Mouse (Mus musculus) MEL (cell line): ENCODE data around the gene Tifab. TPM values are rescaled to one million over a fixed set of nuclear protein-coding genes. Genes with fewer than 3 reads are reported as not detected.

ENCODE experiments used
- DNase-seq: peaks from one replicate; pipeline ENCODE4 v3.0.0; 2011; ENCODE audit warnings: low read depth, low spot score
- H3K27ac ChIP-seq: 2 replicates; pipeline ENCODE4 v1.5.1; 2012; ENCODE audit warnings: low read depth, mild to moderate bottlenecking, control low read depth, low read length, moderate library complexity; ENCODE audit not compliant: control insufficient read depth
- H3K27me3 ChIP-seq, 2 experiments: fragments of 150-350 bp in 1 of 2; sonication (generic) in 1 of 2; 2 replicates each; pipeline ENCODE4 v1.6.1; 2012; ENCODE audit warnings: low read length in 2 of 2, mild to moderate bottlenecking in 2 of 2, improper control_type of control experiment in 1 of 2, moderate library complexity in 1 of 2; ENCODE audit not compliant: insufficient read depth in 2 of 2, control insufficient read depth in 1 of 2
- H3K36me3 ChIP-seq, 2 experiments: 2 replicates each; pipeline ENCODE4 v1.6.1; 2012 to 2014; ENCODE audit warnings: low read length in 2 of 2, improper control_type of control experiment in 1 of 2, inconsistent platforms in 1 of 2, mild to moderate bottlenecking in 1 of 2; ENCODE audit not compliant: insufficient read depth in 2 of 2, control insufficient read depth in 1 of 2
- H3K4me1 ChIP-seq, 2 experiments: fragments of 150-350 bp in 1 of 2; sonication (generic) in 1 of 2; 2 replicates each; pipeline ENCODE4 v1.6.1; 2012; ENCODE audit warnings: low read length in 2 of 2, improper control_type of control experiment in 1 of 2, mild to moderate bottlenecking in 1 of 2; ENCODE audit not compliant: insufficient read depth in 2 of 2, control insufficient read depth in 1 of 2
- H3K4me3 ChIP-seq, 2 experiments: fragments of 150-350 bp in 1 of 2; sonication (generic) in 1 of 2; 2 replicates each; pipeline ENCODE4 v1.5.1; 2012; ENCODE audit warnings: low read depth in 2 of 2, low read length in 2 of 2, mild to moderate bottlenecking in 2 of 2, moderate library complexity in 2 of 2, control low read depth in 1 of 2, improper control_type of control experiment in 1 of 2; ENCODE audit not compliant: control insufficient read depth in 1 of 2, insufficient read depth in 1 of 2
- H3K79me2 ChIP-seq: 2 replicates; pipeline ENCODE4 v1.6.1; 2012; ENCODE audit warnings: mild to moderate bottlenecking, low read length, moderate library complexity; ENCODE audit not compliant: control insufficient read depth, poor library complexity, insufficient read depth
- H3K9ac ChIP-seq: 2 replicates; pipeline ENCODE4 v1.6.1; 2012; ENCODE audit warnings: low read depth, mild to moderate bottlenecking, control low read depth, low read length, moderate library complexity; ENCODE audit not compliant: control insufficient read depth, poor library complexity, severe bottlenecking
- H3K9me3 ChIP-seq: fragments of 150-350 bp; sonication (generic); replicated peaks from 2 replicates; pipeline ENCODE4 v1.6.1; 2012; ENCODE audit warnings: mild to moderate bottlenecking, low read length, improper control_type of control experiment, moderate library complexity; ENCODE audit not compliant: insufficient read depth
- BHLHE40 ChIP-seq: IDR thresholded peaks from 2 replicates; pipeline ENCODE4 v1.6.1; 2012; ENCODE audit warnings: low read depth, mild to moderate bottlenecking, inconsistent platforms, low read length, improper control_type of control experiment, borderline replicate concordance
- CHD1 ChIP-seq: IDR thresholded peaks from 2 replicates; pipeline ENCODE4 v1.6.1; 2012; ENCODE audit warnings: low read depth, mild to moderate bottlenecking, inconsistent platforms, low read length, improper control_type of control experiment
- CTCF ChIP-seq, 3 experiments: IDR thresholded peaks in 2 of 3; conservative IDR thresholded peaks in 1 of 3; 2 replicates each; pipeline ENCODE4 v1.5.1; 2011 to 2012; ENCODE audit warnings: low read length in 3 of 3, low read depth in 2 of 3, mild to moderate bottlenecking in 2 of 3, improper control_type of control experiment in 1 of 3, inconsistent platforms in 1 of 3, mixed read lengths in 1 of 3, moderate library complexity in 1 of 3; ENCODE audit not compliant: control insufficient read depth in 1 of 3, insufficient read depth in 1 of 3, poor library complexity in 1 of 3, severe bottlenecking in 1 of 3
- ELF1 ChIP-seq: IDR thresholded peaks from 2 replicates; pipeline ENCODE4 v1.6.1; 2014; ENCODE audit warnings: low read depth, mild to moderate bottlenecking, inconsistent platforms, low read length, improper control_type of control experiment, moderate library complexity
- ETS1 ChIP-seq: IDR thresholded peaks from 2 replicates; pipeline ENCODE4 v1.6.1; 2012; ENCODE audit warnings: low read depth, mild to moderate bottlenecking, inconsistent platforms, low read length, improper control_type of control experiment, moderate library complexity
- GABPA ChIP-seq: IDR thresholded peaks from 2 replicates; pipeline ENCODE4 v1.6.1; 2012; ENCODE audit warnings: low read depth, mild to moderate bottlenecking, inconsistent platforms, low read length, improper control_type of control experiment, moderate library complexity
- GATA1 ChIP-seq: IDR thresholded peaks from 2 replicates; pipeline ENCODE4 v1.6.1; 2011; ENCODE audit warnings: low read depth, low read length, improper control_type of control experiment
- HCFC1 ChIP-seq: IDR thresholded peaks from 2 replicates; pipeline ENCODE4 v1.6.1; 2012; ENCODE audit warnings: low read depth, mild to moderate bottlenecking, inconsistent platforms, low read length, improper control_type of control experiment, moderate library complexity
- JUND ChIP-seq: IDR thresholded peaks from 2 replicates; pipeline ENCODE4 v1.6.1; 2011; ENCODE audit warnings: low read depth, mild to moderate bottlenecking, improper control_type of control experiment, low read length
- MAFK ChIP-seq: IDR thresholded peaks from 2 replicates; pipeline ENCODE4 v1.6.1; 2011; ENCODE audit warnings: low read depth, mild to moderate bottlenecking, low read length, improper control_type of control experiment, borderline replicate concordance
- POLR2AphosphoS5 ChIP-seq: IDR thresholded peaks from 2 replicates; pipeline ENCODE4 v1.6.1; 2012; ENCODE audit warnings: low read depth, borderline replicate concordance, mild to moderate bottlenecking, inconsistent platforms, low read length, moderate library complexity, mixed read lengths
- RAD21 ChIP-seq: IDR thresholded peaks from 2 replicates; pipeline ENCODE4 v1.6.1; 2011; ENCODE audit warnings: mild to moderate bottlenecking, low read depth, low read length, improper control_type of control experiment
- RCOR1 ChIP-seq: IDR thresholded peaks from 2 replicates; pipeline ENCODE4 v1.6.1; 2012; ENCODE audit warnings: low read depth, mild to moderate bottlenecking, inconsistent platforms, low read length, improper control_type of control experiment
- SIN3A ChIP-seq: IDR thresholded peaks from 2 replicates; pipeline ENCODE4 v1.6.1; 2012; ENCODE audit warnings: low read length, improper control_type of control experiment, inconsistent platforms
- SMC3 ChIP-seq: IDR thresholded peaks from 2 replicates; pipeline ENCODE4 v1.6.1; 2011; ENCODE audit warnings: low read depth, low read length, improper control_type of control experiment
- TBP ChIP-seq: IDR thresholded peaks from 2 replicates; pipeline ENCODE4 v1.8.0; 2011; ENCODE audit warnings: low read depth, low read length, improper control_type of control experiment
- USF1 ChIP-seq: IDR thresholded peaks from 2 replicates; pipeline ENCODE4 v1.6.1; 2014; ENCODE audit warnings: low read depth, mild to moderate bottlenecking, inconsistent platforms, low read length, improper control_type of control experiment, moderate library complexity
- ZC3H11A ChIP-seq: IDR thresholded peaks from 2 replicates; pipeline ENCODE4 v1.6.1; 2012; ENCODE audit warnings: low read depth, mild to moderate bottlenecking, inconsistent platforms, low read length, improper control_type of control experiment
- ZMIZ1 ChIP-seq: IDR thresholded peaks from 2 replicates; pipeline ENCODE4 v1.6.1; 2012; ENCODE audit warnings: low read depth, mild to moderate bottlenecking, inconsistent platforms, low read length, improper control_type of control experiment, moderate library complexity
- ZNF384 ChIP-seq: IDR thresholded peaks from 2 replicates; pipeline ENCODE4 v1.6.1; 2012; ENCODE audit warnings: low read depth, mild to moderate bottlenecking, inconsistent platforms, low read length, improper control_type of control experiment
- polyA plus RNA-seq, 2 experiments: library from polyadenylated mRNA; stranded (reverse) in 1 of 2; unstranded in 1 of 2; fragments of >175 nt in 1 of 2; fragments of >200 nt in 1 of 2; gene quantifications; 2 replicates each; pipeline versions ENCODE4 v1.2.1 to v1.2.4; 2012; ENCODE audit warnings: low replicate concordance in 2 of 2, low read depth in 1 of 2; ENCODE audit not compliant: insufficient read length in 2 of 2, insufficient read depth in 1 of 2, missing spikeins in 1 of 2
- total RNA-seq: library from RNA; depleted of rRNA; stranded (reverse); fragments of 300-350 nt; gene quantifications from 2 replicates; pipeline ENCODE4 v1.2.3, GENCODE M21; 2012

The Tifab gene
- total and polyA plus RNA-seq, 3 experiments = not detected

GRCm38 (mm10) chr13:56191225-56191624 lies 12.5 kb upstream of the Tifab start:
- no peaks in the 10 kb centered on the region for H3K27me3 ChIP-seq
- TF ChIP-seq USF1 (no peak), SMC3 (no peak), HCFC1 (no peak), RCOR1 (no peak), CTCF (IDR thresholded peaks at IDR 0.05 in 2 of 3, conservative IDR thresholded peaks at IDR 0.05 in 1 of 3; ENCODE audit: control insufficient read depth in 1 of 3, insufficient read depth in 1 of 3, low read depth in 2 of 3, low read length in 3 of 3, poor library complexity in 1 of 3, severe bottlenecking in 1 of 3) (peak in 2 of 3 experiments; percentile 11 to 22; a peak in 2 of 6 replicates), ZMIZ1 (no peak)
- no peak for DNase-seq
- H3K4me3 ChIP-seq = no peak overlapping the region
- no peak overlapping the region for H3K27ac ChIP-seq
- no peaks in the 10 kb centered on the region for H3K4me1 ChIP-seq
- no peaks in the 10 kb centered on the region for H3K9me3 ChIP-seq
- no peaks in the 10 kb centered on the region for H3K79me2 ChIP-seq
- H3K36me3 ChIP-seq = no peaks in the 10 kb centered on the region
- H3K9ac ChIP-seq = no peak overlapping the region

GRCm38 (mm10) chr13:56189688-56190087 lies 11.0 kb upstream of the Tifab start:
- H3K27ac ChIP-seq = no peak overlapping the region
- H3K4me1 ChIP-seq = no peaks in the 10 kb centered on the region
- H3K36me3 ChIP-seq = no peaks in the 10 kb centered on the region
- no peaks in the 10 kb centered on the region for H3K27me3 ChIP-seq
- H3K9me3 ChIP-seq = no peaks in the 10 kb centered on the region
- no peak overlapping the region for H3K4me3 ChIP-seq
- DNase-seq = peak; percentile 22
- TF ChIP-seq SIN3A (no peak), ZC3H11A (no peak), BHLHE40 (no peak), CTCF (IDR thresholded peaks at IDR 0.05 in 2 of 3, conservative IDR thresholded peaks at IDR 0.05 in 1 of 3; ENCODE audit: control insufficient read depth in 1 of 3, insufficient read depth in 1 of 3, low read depth in 2 of 3, low read length in 3 of 3, poor library complexity in 1 of 3, severe bottlenecking in 1 of 3) (peak; percentile 17 to 38 (median 17); a peak in 5 of 6 replicates)
- H3K79me2 ChIP-seq = no peaks in the 10 kb centered on the region
- no peak overlapping the region for H3K9ac ChIP-seq

GRCm38 (mm10) chr13:56183687-56184086 lies 5.0 kb upstream of the Tifab start:
- DNase-seq = no peak
- Histone ChIP-seq H3K4me3 (no peak overlapping the region), H3K36me3 (no peaks in the 10 kb centered on the region), H3K9me3 (no peaks in the 10 kb centered on the region), H3K27me3 (no peaks in the 10 kb centered on the region), H3K27ac (no peak overlapping the region), H3K9ac (no peak overlapping the region), H3K4me1 (no peaks in the 10 kb centered on the region), H3K79me2 (no peaks in the 10 kb centered on the region)
- TF ChIP-seq HCFC1 (no peak), GABPA (no peak), ETS1 (no peak), TBP (no peak), ZNF384 (no peak), ELF1 (no peak), CHD1 (no peak), USF1 (no peak), MAFK (no peak), SIN3A (no peak), JUND (no peak), RAD21 (no peak), POLR2AphosphoS5 (no peak), ZMIZ1 (no peak), GATA1 (no peak)
